Mouse (Mus musculus): Measurements from ENCODE around the gene Elof1.

DNA sequence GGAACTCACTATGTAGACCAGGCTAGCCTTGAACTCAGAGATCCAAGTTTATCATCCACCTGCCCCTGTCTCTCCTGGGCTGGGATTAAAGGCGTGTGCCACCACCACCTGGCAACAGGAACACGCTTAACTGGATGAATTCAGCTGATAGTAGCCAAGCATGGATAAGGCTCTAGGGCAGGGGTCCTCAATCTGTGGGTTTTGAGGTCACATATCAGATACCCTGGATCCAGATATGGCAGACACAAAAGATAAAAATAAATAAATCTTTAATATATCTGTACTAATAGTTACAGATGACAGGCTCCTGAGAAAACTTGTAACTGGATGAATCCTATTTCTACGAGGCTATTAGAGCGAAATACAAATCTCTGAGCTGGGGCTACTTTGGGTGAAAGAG, 1.3 kb downstream of the Elof1 start:
- TF ChIP-seq CTCF (IDR thresholded peaks at IDR 0.05; ENCODE audit: low read depth) (no peak), EP300 (IDR thresholded peaks at IDR 0.05; ENCODE audit: low read depth) (no peak)
